Mouse (Mus musculus): ENCODE measurements around the gene Ethe1. TPM values are rescaled to one million over a fixed set of nuclear protein-coding genes. Genes with fewer than 3 reads are reported as not detected.

Ethe1 gene
- 19.1 TPM for polyA plus RNA-seq (2017; shearing (Covaris generic))

GRCm38 (mm10) chr7:24587330-24588105, at the start of gene Ethe1, which contains the start of gene Zfp575:
TSS of gene Ethe1 (plus strand) at chr7:24587543.
TSS of gene Zfp575 (minus strand) at chr7:24587641.

GRCm38 (mm10) chr7:24546068-24546614, 41.2 kb upstream of the Ethe1 start, which contains the start of the genes Pinlyp and Xrcc1:
TSS of gene Pinlyp (minus strand) at chr7:24546118.
TSS of gene Xrcc1 (plus strand) at chr7:24546289.

GRCm38 (mm10) chr7:24610144-24610878, 23.0 kb downstream of the Ethe1 start, which contains the start of gene Phldb3:
TSS of gene Phldb3 (plus strand) at chr7:24610763.

GRCm38 (mm10) chr7:24636264-24636663, 48.9 kb downstream of the Ethe1 start, which contains the start of gene Lypd3:
TSS of gene Lypd3 (plus strand) at chr7:24636550.

Other genes with a start within 250 kb of the Ethe1 start
- gene Lypd5, start 238.3 kb upstream of the Ethe1 start, polyA plus RNA-seq (2017; shearing (Covaris generic)), result not detected
- gene Kcnn4, start 217.3 kb upstream of the Ethe1 start, polyA plus RNA-seq (2017; shearing (Covaris generic)), result 397 TPM
- gene Smg9, start 187.9 kb upstream of the Ethe1 start, polyA plus RNA-seq (2017; shearing (Covaris generic)), result 66.6 TPM
- 0.41 TPM for gene Irgc1, start 135.2 kb upstream of the Ethe1 start, polyA plus RNA-seq (2017; shearing (Covaris generic))
- 1.7 TPM for gene Plaur, start 125.1 kb upstream of the Ethe1 start, polyA plus RNA-seq (2017; shearing (Covaris generic))
- gene Cadm4, start 105.5 kb upstream of the Ethe1 start, polyA plus RNA-seq (2017; shearing (Covaris generic)), result not detected
- gene Zfp428, start 80.5 kb upstream of the Ethe1 start, polyA plus RNA-seq (2017; shearing (Covaris generic)), result 2.2 TPM
- gene AC161166.1, start 75.1 kb upstream of the Ethe1 start, polyA plus RNA-seq (2017; shearing (Covaris generic)), result not detected
- gene Irgq, start 56.9 kb upstream of the Ethe1 start, polyA plus RNA-seq (2017; shearing (Covaris generic)), result 4.8 TPM
- not detected for gene Pinlyp, start 41.4 kb upstream of the Ethe1 start, polyA plus RNA-seq (2017; shearing (Covaris generic))
- gene Xrcc1, start 41.3 kb upstream of the Ethe1 start, polyA plus RNA-seq (2017; shearing (Covaris generic)), result 75.0 TPM
- gene Zfp575, start 98 bp downstream of the Ethe1 start, polyA plus RNA-seq (2017; shearing (Covaris generic)), result 0.47 TPM
- gene Phldb3, start 23.2 kb downstream of the Ethe1 start, polyA plus RNA-seq (2017; shearing (Covaris generic)), result 1.3 TPM
- not detected for gene Lypd3, start 49.0 kb downstream of the Ethe1 start, polyA plus RNA-seq (2017; shearing (Covaris generic))
- gene Tex101, start 89.1 kb downstream of the Ethe1 start, polyA plus RNA-seq (2017; shearing (Covaris generic)), result not detected
- gene BC049730, start 121.7 kb downstream of the Ethe1 start, polyA plus RNA-seq (2017; shearing (Covaris generic)), result not detected
- not detected for gene Gm4763, start 139.4 kb downstream of the Ethe1 start, polyA plus RNA-seq (2017; shearing (Covaris generic))
- 0.53 TPM for gene Cd177, start 172.8 kb downstream of the Ethe1 start, polyA plus RNA-seq (2017; shearing (Covaris generic))
- gene Ceacam10, start 189.7 kb downstream of the Ethe1 start, polyA plus RNA-seq (2017; shearing (Covaris generic)), result not detected